Mouse (Mus musculus) brain, adult 2 months (tissue): ENCODE measurements around the gene Zbtb12.

Source experiments
- DNase-seq: peaks from one replicate; pipeline ENCODE4 v3.0.0; 2011; ENCODE audit warnings: low read depth, low spot score

Zbtb12 gene

GRCm38 (mm10) chr17:34944362-34944761 is 65.1 kb downstream of the Zbtb12 start:
- DNase-seq: no peak
